Mouse (Mus musculus): ENCODE results near the gene Gm36210.

DNA sequence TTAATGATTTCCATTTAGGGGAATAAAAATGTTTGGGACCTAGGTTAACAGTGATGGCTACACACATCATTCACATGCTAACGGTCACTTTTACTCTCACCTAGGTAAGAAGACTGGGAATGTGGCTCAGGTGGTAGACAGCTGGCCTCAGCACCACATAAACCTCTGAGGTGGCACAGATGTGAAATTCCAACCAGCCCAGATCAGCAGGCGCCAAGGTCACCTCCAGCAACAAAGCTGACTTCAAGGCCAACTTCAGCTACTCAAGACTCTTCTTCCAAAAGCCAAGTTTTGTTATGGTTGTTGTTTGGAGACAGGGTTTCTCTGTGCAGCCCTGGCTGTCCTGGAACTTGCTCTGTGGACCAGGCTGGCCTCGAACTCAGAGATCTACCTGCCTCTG is 52.7 kb downstream of the Gm36210 start:
- TF ChIP-seq CTCF (IDR thresholded peaks at IDR 0.05; ENCODE audit: low read depth) (no peak), EP300 (IDR thresholded peaks at IDR 0.05; ENCODE audit: low read depth) (no peak)

All from liver, embryonic 14.5 days (tissue).